Mouse (Mus musculus) G1E-ER4 (cell line): ENCODE measurements around the gene Ctss. TPM values are rescaled to one million over a fixed set of nuclear protein-coding genes. Genes with fewer than 3 reads are reported as not detected.

Source experiments
- GATA1 ChIP-seq: IDR thresholded peaks from one replicate; pipeline ENCODE4 v1.8.0; 2012; ENCODE audit warnings: low read length, inconsistent platforms
- polyA plus RNA-seq: library from polyadenylated mRNA; stranded (reverse); fragments of >175 nt; gene quantifications from 2 replicates; pipeline ENCODE4 v1.2.3, GENCODE M21; 2012

Gene Ctss
- polyA plus RNA-seq, 1 experiment, result not detected

- TF ChIP-seq GATA1, result no peak
Measured at GRCm38 (mm10) chr3:95523662-95524061, 2.9 kb upstream of the Ctss start.

- no peak for TF ChIP-seq GATA1
Measured at GRCm38 (mm10) chr3:95524673-95525072, 1.9 kb upstream of the Ctss start.

- TF ChIP-seq GATA1, result no peak
Measured at GRCm38 (mm10) chr3:95526111-95526510, 475 bp upstream of the Ctss start.

- TF ChIP-seq GATA1, result no peak
Measured at GRCm38 (mm10) chr3:95529814-95530213, 3.2 kb downstream of the Ctss start.

- no peak for TF ChIP-seq GATA1
Measured at GRCm38 (mm10) chr3:95531025-95531424, 4.4 kb downstream of the Ctss start.

GRCm38 (mm10) chr3:95533364-95533763, 6.8 kb downstream of the Ctss start:
- TF ChIP-seq GATA1, result no peak

- TF ChIP-seq GATA1, result no peak
Measured at GRCm38 (mm10) chr3:95534927-95535326, 8.3 kb downstream of the Ctss start.

- no peak for TF ChIP-seq GATA1
Measured at GRCm38 (mm10) chr3:95538936-95539335, 12.3 kb downstream of the Ctss start.

- TF ChIP-seq GATA1, result no peak
Measured at GRCm38 (mm10) chr3:95539837-95540236, 13.3 kb downstream of the Ctss start.

GRCm38 (mm10) chr3:95542171-95542570, 15.6 kb downstream of the Ctss start:
- no peak for TF ChIP-seq GATA1

GRCm38 (mm10) chr3:95542981-95543380, 16.4 kb downstream of the Ctss start:
- TF ChIP-seq GATA1, result no peak

GRCm38 (mm10) chr3:95550176-95550575, 23.6 kb downstream of the Ctss start:
- TF ChIP-seq GATA1, result no peak

GRCm38 (mm10) chr3:95553986-95554385, 27.4 kb downstream of the Ctss start:
- no peak for TF ChIP-seq GATA1

- TF ChIP-seq GATA1, result no peak
Measured at GRCm38 (mm10) chr3:95559437-95559836, 32.9 kb downstream of the Ctss start, which contains the start of gene Hormad1. Hormad1 (plus strand) TSS chr3:95559677.

GRCm38 (mm10) chr3:95560738-95561137, 34.2 kb downstream of the Ctss start:
- TF ChIP-seq GATA1, result no peak

GRCm38 (mm10) chr3:95561826-95562225, 35.2 kb downstream of the Ctss start:
- no peak for TF ChIP-seq GATA1

- TF ChIP-seq GATA1, result no peak
Measured at GRCm38 (mm10) chr3:95569585-95569984, 43.0 kb downstream of the Ctss start.
